Mouse (Mus musculus) E14TG2a.4 (cell line): ENCODE data around the gene Fcer1g.

Experiments used
- CTCF ChIP-seq: conservative IDR thresholded peaks from 2 replicates; pipeline ENCODE4 v1.5.1; 2014; ENCODE audit warnings: low read length
- NANOG ChIP-seq: IDR thresholded peaks from 2 replicates; pipeline ENCODE4 v1.6.1; 2014; ENCODE audit warnings: borderline replicate concordance, low read length, mixed read lengths
- POU5F1 ChIP-seq: IDR thresholded peaks from 2 replicates; pipeline ENCODE4 v1.6.1; 2014; ENCODE audit warnings: low read length, borderline replicate concordance

GRCm38 (mm10) chr1:171256937-171257548 is 22.9 kb upstream of the Fcer1g start:
- TF ChIP-seq CTCF: peak; percentile 72
- no peak for TF ChIP-seq POU5F1
- TF ChIP-seq NANOG: no peak
